Mouse (Mus musculus) heart, postnatal 0 days (tissue): ENCODE data around the gene Tmem63c. TPM values are rescaled to one million over a fixed set of nuclear protein-coding genes. Genes with fewer than 3 reads are reported as not detected.

Experiments used
- ATAC-seq: fragments of 200-750 bp; cut with Nextera tagmentation; 2 replicates; pipeline ENCODE4 v1.8.0; 2017; ENCODE audit warnings: low read depth, moderate number of reproducible peaks, moderate library complexity; ENCODE audit not compliant: insufficient read depth
- DNase-seq: peaks from one replicate; pipeline ENCODE4 v3.0.0-alpha.2; 2016; ENCODE audit warnings: low spot score
- H3K27ac ChIP-seq: fragments of 300-500 bp; sonication (generic); 2 replicates; pipeline ENCODE4 v1.5.1; 2014; ENCODE audit warnings: low read depth, mild to moderate bottlenecking
- H3K27me3 ChIP-seq: fragments of 300-500 bp; sonication (generic); 2 replicates; pipeline ENCODE4 v1.6.1; 2014; ENCODE audit warnings: low read length, mixed read lengths; ENCODE audit not compliant: control insufficient read depth, insufficient read depth
- H3K36me3 ChIP-seq: fragments of 300-500 bp; sonication (generic); replicated peaks from 2 replicates; pipeline ENCODE4 v1.6.1; 2014; ENCODE audit warnings: low read length, mixed read lengths; ENCODE audit not compliant: control insufficient read depth, insufficient read depth
- H3K4me1 ChIP-seq: fragments of 300-500 bp; sonication (generic); 2 replicates; pipeline ENCODE4 v1.6.1; 2014; ENCODE audit warnings: antibody characterized with exemption; ENCODE audit not compliant: control insufficient read depth, insufficient read depth
- H3K4me2 ChIP-seq: fragments of 300-500 bp; sonication (generic); 2 replicates; pipeline ENCODE4 v1.6.1; 2014; ENCODE audit warnings: low read depth, mild to moderate bottlenecking, low read length, moderate library complexity
- H3K4me3 ChIP-seq: fragments of 300-500 bp; sonication (generic); 2 replicates; pipeline ENCODE4 v1.5.1; 2014; ENCODE audit warnings: low read depth, low read length
- H3K9ac ChIP-seq: fragments of 300-500 bp; sonication (generic); replicated peaks from 2 replicates; pipeline ENCODE4 v1.6.1; 2014; ENCODE audit warnings: low read depth, low read length, mixed read lengths
- H3K9me3 ChIP-seq: fragments of 300-500 bp; sonication (generic); replicated peaks from 2 replicates; pipeline ENCODE4 v1.6.1; 2016; ENCODE audit warnings: low read length; ENCODE audit not compliant: control insufficient read depth
- CTCF ChIP-seq: IDR thresholded peaks from 2 replicates; pipeline ENCODE4 v1.5.1; 2016; ENCODE audit warnings: antibody characterized with exemption, control low read depth, low read depth
- EP300 ChIP-seq: IDR thresholded peaks from 2 replicates; pipeline ENCODE4 v1.6.1; 2016; ENCODE audit warnings: antibody characterized with exemption, low read depth
- WGBS: fragments of 180-500 bp; shearing (Covaris S2); extraction: QIAGEN DNeasy Blood & Tissue Kit; methylation state at CpG from one replicate; pipeline ENCODE4 v1.1.7; 2014; 5-methylcytosine and 5-hydroxymethylcytosine counted together
- microRNA-seq: library from miRNA; unstranded; fragments of <30 nt; microRNA quantifications from one replicate; pipeline ENCODE4, GENCODE M21; 2016
- polyA plus RNA-seq: library from polyadenylated mRNA; unstranded; fragments of >200 nt; fragmentation: Nextera tagmentation; extraction: Ambion mirVana; gene quantifications from 2 replicates; pipeline ENCODE4 v1.2.1, GENCODE M21; 2015
- total RNA-seq: library from RNA; depleted of rRNA; stranded (reverse); fragments of >200 nt; gene quantifications from 2 replicates; pipeline ENCODE4 v1.2.3, GENCODE M21; 2014; ENCODE audit warnings: low replicate concordance; rRNA removed

Gene Tmem63c
- total and polyA plus RNA-seq, 2 experiments from 2014 or later = not detected

DNA sequence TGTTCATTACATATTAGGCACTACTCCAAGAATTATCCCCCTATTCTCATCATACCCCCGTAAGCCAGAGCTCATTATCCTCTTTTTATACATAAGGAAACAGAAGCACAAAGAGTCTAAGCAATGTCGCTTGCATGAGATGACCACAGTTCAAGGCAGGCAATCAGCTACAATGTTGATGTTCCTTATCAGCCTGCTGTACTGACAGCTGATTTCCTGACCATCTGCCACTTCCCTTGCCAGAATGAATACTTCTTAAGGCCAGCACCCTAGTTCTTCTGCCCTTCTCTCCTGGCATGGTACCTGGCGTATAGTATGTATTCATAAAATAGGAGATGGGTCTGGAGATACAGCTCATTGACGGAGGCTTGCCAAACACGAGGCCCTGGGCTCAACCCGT, 111.1 kb downstream of the Tmem63c start:
- TF ChIP-seq EP300 (no peak), CTCF (no peak)
- H3K9me3 ChIP-seq = no peaks in the 10 kb centered on the region
- H3K4me3 ChIP-seq = no peak overlapping the region
- no peak overlapping the region for H3K9ac ChIP-seq
- ATAC-seq (no peak), DNase-seq (no peak)
- H3K36me3 ChIP-seq = peaks cover 34% of the 10 kb centered on the region
- H3K4me2 ChIP-seq = no peak overlapping the region
- no peak overlapping the region for H3K27ac ChIP-seq
- no peaks in the 10 kb centered on the region for H3K27me3 ChIP-seq
- no peaks in the 10 kb centered on the region for H3K4me1 ChIP-seq
- WGBS = 76% methylated on average over 6 of the region's 6 CpGs

DNA sequence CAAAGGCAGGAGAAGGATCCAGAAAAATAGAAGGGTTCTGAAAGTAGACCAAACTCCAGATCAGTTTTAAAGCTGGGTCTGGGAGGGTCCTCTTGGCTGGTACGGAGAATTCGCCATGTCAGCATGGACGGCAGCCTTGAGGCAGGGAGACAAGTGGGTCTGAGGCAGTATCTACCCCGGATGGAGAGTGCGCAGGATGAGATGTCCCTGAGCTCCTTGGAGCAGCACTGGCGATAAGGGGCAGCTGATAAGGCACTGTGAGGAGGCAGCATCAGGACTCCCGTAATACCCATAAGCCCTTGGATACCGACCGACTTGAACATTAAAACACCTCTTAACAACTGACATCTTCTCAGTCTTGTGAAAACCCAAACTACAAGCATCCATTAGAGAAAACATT, 111.6 kb downstream of the Tmem63c start:
- H3K9me3 ChIP-seq = no peaks in the 10 kb centered on the region
- H3K4me3 ChIP-seq = no peak overlapping the region
- WGBS = 62% methylated on average over 9 of the region's 9 CpGs
- DNase-seq (no peak), ATAC-seq (no peak)
- TF ChIP-seq EP300 (no peak), CTCF (no peak)
- H3K4me2 ChIP-seq = no peak overlapping the region
- no peak overlapping the region for H3K9ac ChIP-seq
- H3K27ac ChIP-seq = no peak overlapping the region
- H3K27me3 ChIP-seq = no peaks in the 10 kb centered on the region
- peaks cover 34% of the 10 kb centered on the region for H3K36me3 ChIP-seq
- H3K4me1 ChIP-seq = no peaks in the 10 kb centered on the region

DNA sequence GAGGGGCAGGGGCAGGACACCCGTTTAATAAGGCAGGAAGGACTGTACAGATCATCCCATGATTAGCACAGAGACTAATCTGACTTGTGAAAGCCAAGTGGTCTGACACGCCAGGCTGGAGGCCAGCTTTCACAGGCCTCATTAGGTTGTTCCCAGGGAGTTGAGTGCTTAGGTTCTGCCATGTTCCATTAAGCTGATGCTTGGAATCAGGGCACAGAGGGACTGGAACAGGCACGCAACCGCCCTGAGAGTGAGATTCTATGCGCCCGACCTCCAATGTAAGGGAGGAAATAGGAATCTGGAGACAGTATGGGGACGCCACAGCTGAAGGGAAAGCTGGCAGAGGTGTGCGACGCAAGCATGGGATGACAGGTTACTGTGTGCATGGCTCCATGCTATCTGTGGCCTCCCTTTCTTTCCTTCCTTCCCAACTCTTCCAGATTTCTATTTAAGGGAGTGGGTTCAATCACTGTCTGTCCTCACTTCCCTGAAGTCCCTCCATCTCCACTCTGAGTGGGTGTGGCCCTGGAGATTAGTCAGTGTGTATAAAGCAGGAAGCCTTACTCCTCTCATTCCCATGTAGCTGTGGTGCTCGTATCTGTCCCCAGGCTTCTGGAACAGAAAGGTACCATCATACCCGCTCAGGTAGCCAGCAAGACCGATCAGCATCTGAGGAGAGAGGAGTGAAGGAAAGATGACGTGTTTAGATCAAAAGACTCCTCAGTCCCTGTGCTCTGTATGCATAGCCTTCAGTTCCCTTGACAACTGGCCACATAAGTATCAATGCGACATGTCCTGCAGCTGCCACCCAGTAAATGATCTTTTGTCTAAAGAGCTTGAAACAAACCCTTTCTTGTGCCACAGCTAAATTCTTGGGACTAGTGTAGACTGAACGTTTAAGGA, 116.5 kb downstream of the Tmem63c start:
- H3K9ac ChIP-seq = no peak overlapping the region
- WGBS = 84% methylated on average over 15 of the region's 15 CpGs
- no peaks in the 10 kb centered on the region for H3K9me3 ChIP-seq

DNA sequence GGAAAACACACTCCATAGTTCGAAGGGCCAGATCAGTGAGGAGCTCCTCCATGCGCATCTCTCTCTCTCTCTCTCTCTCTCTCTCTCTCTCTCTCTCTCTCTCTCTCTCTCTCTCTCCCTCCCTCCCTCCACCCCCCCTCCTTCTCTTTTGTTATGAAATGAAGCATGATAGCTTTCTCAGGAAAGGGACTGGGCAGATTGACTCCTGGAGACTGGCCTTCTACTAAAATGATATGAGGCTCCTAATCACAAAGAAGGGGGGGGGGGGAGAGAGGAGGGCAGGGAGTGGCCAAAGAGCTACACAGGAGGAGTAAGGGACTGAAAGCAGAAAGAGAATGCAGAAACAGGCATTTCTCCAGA, 117.2 kb downstream of the Tmem63c start:
- H3K4me2 ChIP-seq = no peak overlapping the region
- no peak overlapping the region for H3K27ac ChIP-seq
- peaks cover 22% of the 10 kb centered on the region for H3K36me3 ChIP-seq
- peaks cover 9% of the 10 kb centered on the region; the same call in 1 of the 2 replicates for H3K4me1 ChIP-seq
- H3K9me3 ChIP-seq = no peaks in the 10 kb centered on the region
- TF ChIP-seq CTCF (no peak), EP300 (no peak)
- DNase-seq = no peak
- no peak overlapping the region for H3K9ac ChIP-seq
- H3K4me3 ChIP-seq = no peak overlapping the region
- WGBS = 83% methylated on average over 2 of the region's 2 CpGs
- ATAC-seq = no peak
- H3K27me3 ChIP-seq = no peaks in the 10 kb centered on the region

More for the DNA sequence above, 116.5 kb downstream of the Tmem63c start:
- no peak for ATAC-seq
- Histone ChIP-seq H3K27ac (no peak overlapping the region), H3K36me3 (peaks cover 26% of the 10 kb centered on the region), H3K4me3 (no peak overlapping the region), H3K4me2 (no peak overlapping the region), H3K27me3 (no peaks in the 10 kb centered on the region), H3K4me1 (peaks cover 9% of the 10 kb centered on the region; the same call in 1 of the 2 replicates)
- DNase-seq = no peak
- TF ChIP-seq EP300 (no peak), CTCF (no peak)

DNA sequence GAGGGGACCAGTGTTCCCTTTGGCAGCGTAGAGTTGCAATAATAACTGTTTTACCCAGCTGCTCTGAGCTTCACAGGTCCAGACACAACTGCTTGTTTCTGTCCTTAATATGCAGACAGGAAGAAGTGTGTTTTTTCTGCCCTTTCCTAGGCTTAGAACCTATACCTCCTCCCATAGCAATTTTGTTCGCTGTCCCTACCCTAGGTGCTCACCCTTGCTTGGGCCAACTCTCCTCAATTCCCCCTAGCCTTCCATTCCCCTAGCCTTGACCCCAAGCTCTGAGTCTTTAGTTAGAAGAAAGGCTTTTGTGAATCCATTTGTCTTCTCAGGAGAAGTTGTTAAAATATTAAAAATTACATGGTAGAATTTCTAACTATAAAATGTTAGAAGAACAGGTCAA, 117.6 kb downstream of the Tmem63c start:
- Histone ChIP-seq H3K36me3 (peaks cover 19% of the 10 kb centered on the region), H3K9me3 (no peaks in the 10 kb centered on the region), H3K9ac (no peak overlapping the region), H3K4me1 (peaks cover 9% of the 10 kb centered on the region; the same call in 1 of the 2 replicates), H3K4me2 (no peak overlapping the region), H3K4me3 (no peak overlapping the region), H3K27me3 (no peaks in the 10 kb centered on the region), H3K27ac (no peak overlapping the region)
- TF ChIP-seq CTCF (no peak), EP300 (no peak)
- DNase-seq (no peak), ATAC-seq (no peak)
- WGBS = 76% methylated on average over 2 of the region's 2 CpGs

Small RNAs within 50 kb of the gene (microRNA-seq; reads per million reads assigned to microRNA genes)
- not detected for gene Gm25847

Other genes with a start within 250 kb of the Tmem63c start
- 74.0 and 88.5 TPM in 2 replicates for gene Irf2bpl, start 136.5 kb upstream of the Tmem63c start, total RNA-seq
- gene Irf2bpl, start 136.5 kb upstream of the Tmem63c start, polyA plus RNA-seq = 26.4 and 30.0 TPM in 2 replicates
- gene Cipc, start 74.3 kb upstream of the Tmem63c start, total RNA-seq = 26.2 and 41.6 TPM in 2 replicates
- 18.7 and 20.9 TPM in 2 replicates for gene Cipc, start 74.3 kb upstream of the Tmem63c start, polyA plus RNA-seq
- gene Zdhhc22, start 30.9 kb upstream of the Tmem63c start, total RNA-seq = not detected in 2 replicates
- 0.05 TPM in 1 of 2 replicates, not detected in the other for gene Zdhhc22, start 30.9 kb upstream of the Tmem63c start, polyA plus RNA-seq
- gene Ngb, start 81.2 kb downstream of the Tmem63c start, total RNA-seq = 0.12 TPM in 1 of 2 replicates, not detected in the other
- gene Ngb, start 81.2 kb downstream of the Tmem63c start, polyA plus RNA-seq = 0.11 TPM in 1 of 2 replicates, not detected in the other
- 39.6 and 62.9 TPM in 2 replicates for gene Gstz1, start 125.8 kb downstream of the Tmem63c start, total RNA-seq
- 33.8 and 36.2 TPM in 2 replicates for gene Gstz1, start 125.8 kb downstream of the Tmem63c start, polyA plus RNA-seq
- 22.7 and 25.3 TPM in 2 replicates for gene Pomt2, start 126.6 kb downstream of the Tmem63c start, total RNA-seq
- 6.5 and 7.7 TPM in 2 replicates for gene Pomt2, start 126.6 kb downstream of the Tmem63c start, polyA plus RNA-seq
- not detected in 2 replicates for gene Samd15, start 178.4 kb downstream of the Tmem63c start, total RNA-seq
- 0.46 and 0.59 TPM in 2 replicates for gene Samd15, start 178.4 kb downstream of the Tmem63c start, polyA plus RNA-seq
- gene Tmed8, start 179.1 kb downstream of the Tmem63c start, total RNA-seq = 3.7 and 3.9 TPM in 2 replicates
- 0.62 and 0.89 TPM in 2 replicates for gene Tmed8, start 179.1 kb downstream of the Tmem63c start, polyA plus RNA-seq
- gene Noxred1, start 217.4 kb downstream of the Tmem63c start, total RNA-seq = not detected in 2 replicates
- gene Noxred1, start 217.4 kb downstream of the Tmem63c start, polyA plus RNA-seq = 0.30 and 0.37 TPM in 2 replicates
- gene Vipas39, start 244.9 kb downstream of the Tmem63c start, total RNA-seq = 34.1 and 40.4 TPM in 2 replicates
- gene Vipas39, start 244.9 kb downstream of the Tmem63c start, polyA plus RNA-seq = 29.2 and 31.4 TPM in 2 replicates
- 80.7 and 93.4 TPM in 2 replicates for gene Ahsa1, start 245.1 kb downstream of the Tmem63c start, total RNA-seq
- 109 and 113 TPM in 2 replicates for gene Ahsa1, start 245.1 kb downstream of the Tmem63c start, polyA plus RNA-seq